Mouse (Mus musculus) layer of hippocampus, postnatal 10 days (tissue): ENCODE measurements around the gene Adgre5. TPM values are rescaled to one million over a fixed set of nuclear protein-coding genes. Genes with fewer than 3 reads are reported as not detected.

Experiments used
- DNase-seq, 2 experiments: peaks; one replicate each; pipeline ENCODE4 v3.0.0; 2021; ENCODE audit warnings: low spot score in 2 of 2
- long read RNA-seq: library from polyadenylated mRNA; stranded (forward); transcript quantifications from one replicate; pipeline ENCODE4 v2.0.0, GENCODE M21; 2023
- total RNA-seq, 2 experiments: library from RNA; stranded (reverse); gene quantifications; 2 replicates each; pipeline ENCODE4 v1.2.3; 2021

Gene Adgre5
- total RNA-seq = 10 to 100 TPM; 11.5 to 13.7 TPM
- long read RNA-seq, partial matches to known transcripts = 1 of 1 reads
- long read RNA-seq, other reads (novel, unspliced or antisense) = 0 of 1 reads

- DNase-seq = peak; percentile 29 to 33
Measured at GRCm38 (mm10) chr8:83740976-83741741, at the start of gene Adgre5. Gene Adgre5, minus strand, starts transcription at chr8:83741326.

- no peak for DNase-seq
Measured at GRCm38 (mm10) chr8:83789826-83790225, 48.7 kb upstream of the Adgre5 start.

- DNase-seq = no peak
Measured at GRCm38 (mm10) chr8:83785046-83785445, 43.9 kb upstream of the Adgre5 start.

GRCm38 (mm10) chr8:83782832-83783558 lies 41.9 kb upstream of the Adgre5 start:
- DNase-seq = peak; percentile 89 to 93

GRCm38 (mm10) chr8:83779610-83780009 lies 38.5 kb upstream of the Adgre5 start:
- no peak for DNase-seq

- no peak for DNase-seq
Measured at GRCm38 (mm10) chr8:83778051-83778450, 36.9 kb upstream of the Adgre5 start.

- no peak for DNase-seq
Measured at GRCm38 (mm10) chr8:83776632-83777031, 35.5 kb upstream of the Adgre5 start.

- DNase-seq = no peak
Measured at GRCm38 (mm10) chr8:83774221-83774620, 33.1 kb upstream of the Adgre5 start.

- DNase-seq = no peak
Measured at GRCm38 (mm10) chr8:83773452-83773846, 32.3 kb upstream of the Adgre5 start.

GRCm38 (mm10) chr8:83772701-83773451 lies 31.8 kb upstream of the Adgre5 start:
- DNase-seq = peak in 1 of 2 experiments; percentile 31

- DNase-seq = no peak
Measured at GRCm38 (mm10) chr8:83771791-83772190, 30.7 kb upstream of the Adgre5 start.

GRCm38 (mm10) chr8:83770669-83771068 lies 29.5 kb upstream of the Adgre5 start:
- no peak for DNase-seq

GRCm38 (mm10) chr8:83769720-83770119 lies 28.6 kb upstream of the Adgre5 start:
- DNase-seq = no peak

- DNase-seq = no peak
Measured at GRCm38 (mm10) chr8:83768526-83768925, 27.4 kb upstream of the Adgre5 start.

GRCm38 (mm10) chr8:83767442-83767841 lies 26.3 kb upstream of the Adgre5 start:
- DNase-seq = no peak

- DNase-seq = no peak
Measured at GRCm38 (mm10) chr8:83765663-83766062, 24.5 kb upstream of the Adgre5 start.

GRCm38 (mm10) chr8:83764717-83765116 lies 23.6 kb upstream of the Adgre5 start:
- no peak for DNase-seq

- no peak for DNase-seq
Measured at GRCm38 (mm10) chr8:83764116-83764515, 23.0 kb upstream of the Adgre5 start.

- no peak for DNase-seq
Measured at GRCm38 (mm10) chr8:83759231-83759759, 18.2 kb upstream of the Adgre5 start.

GRCm38 (mm10) chr8:83758298-83758697 lies 17.2 kb upstream of the Adgre5 start:
- DNase-seq = no peak

- no peak for DNase-seq
Measured at GRCm38 (mm10) chr8:83757084-83757607, 16.0 kb upstream of the Adgre5 start.
